Mouse (Mus musculus): Measurements from ENCODE around the gene Ppp1r2.

DNA sequence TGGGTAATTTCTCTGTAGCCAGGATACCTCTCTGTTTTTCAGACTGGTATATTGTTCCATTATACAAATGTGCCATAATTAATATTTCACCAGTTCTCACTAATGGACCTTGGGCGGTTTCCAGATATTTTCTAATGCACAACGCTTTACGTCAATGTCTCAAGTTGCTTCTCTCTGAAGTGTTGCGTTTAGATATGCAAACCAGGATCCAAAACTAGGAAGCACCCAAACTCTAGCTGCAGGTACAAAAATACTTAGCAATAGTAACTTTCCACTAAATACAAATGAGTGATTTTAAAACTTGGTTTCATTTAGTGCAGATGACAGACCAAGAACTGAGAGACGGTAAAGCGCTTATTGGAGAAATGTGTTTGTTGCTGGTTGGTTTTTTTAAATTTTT is 993 bp downstream of the Ppp1r2 start:
- TF ChIP-seq CTCF (IDR thresholded peaks at IDR 0.05; ENCODE audit: borderline replicate concordance, control insufficient read depth, extremely low read depth, insufficient read depth, low read length, poor library complexity) (no peak), POLR2A (IDR thresholded peaks at IDR 0.05; ENCODE audit: control insufficient read depth, extremely low read depth, insufficient read depth, low read length, poor library complexity) (no peak)

All from thymus, adult 2 months (tissue).